Mouse (Mus musculus): ENCODE measurements around the gene Hrh1. TPM values are rescaled to one million over a fixed set of nuclear protein-coding genes. Genes with fewer than 3 reads are reported as not detected.

Gene Hrh1
- polyA plus RNA-seq, 1 experiment from 2014 or later, result 0.73 TPM

- Histone ChIP-seq H3K27ac (replicated peaks) (no peak overlapping the region), H3K9me3 (no peaks in the 10 kb centered on the region), H3K36me3 (no peaks in the 10 kb centered on the region), H3K4me1 (peaks cover 2% of the 10 kb centered on the region; the same call in 1 of the 2 replicates), H3K4me2 (replicated peaks) (no peak overlapping the region), H3K9ac (replicated peaks) (no peak overlapping the region), H3K4me3 (no peak overlapping the region), H3K27me3 (no peaks in the 10 kb centered on the region)
- no peak for ATAC-seq (replicated peaks)
- WGBS, result 40% methylated on average over 17 of the region's 17 CpGs
Measured at GRCm38 (mm10) chr6:114408278-114408677, 10.5 kb downstream of the Hrh1 start.

GRCm38 (mm10) chr6:114411913-114412312 is 14.2 kb downstream of the Hrh1 start:
- no peak for ATAC-seq (replicated peaks)
- H3K9me3 ChIP-seq, result no peaks in the 10 kb centered on the region
- WGBS, result 44% methylated on average over 8 of the region's 8 CpGs

GRCm38 (mm10) chr6:114414510-114414909 is 16.8 kb downstream of the Hrh1 start:
- Histone ChIP-seq H3K9ac (replicated peaks) (no peak overlapping the region), H3K36me3 (no peaks in the 10 kb centered on the region), H3K27ac (replicated peaks) (no peak overlapping the region), H3K4me1 (peaks cover 7% of the 10 kb centered on the region), H3K9me3 (no peaks in the 10 kb centered on the region), H3K4me3 (no peak overlapping the region), H3K4me2 (replicated peaks) (no peak overlapping the region), H3K27me3 (no peaks in the 10 kb centered on the region)
- 35% methylated on average over 8 of the region's 8 CpGs for WGBS
- ATAC-seq (replicated peaks), result no peak; the same call in 1 of the 2 replicates

More at GRCm38 (mm10) chr6:114411913-114412312, 14.2 kb downstream of the Hrh1 start:
- Histone ChIP-seq H3K4me1 (peaks cover 9% of the 10 kb centered on the region), H3K27ac (replicated peaks) (no peak overlapping the region), H3K36me3 (no peaks in the 10 kb centered on the region), H3K27me3 (no peaks in the 10 kb centered on the region), H3K4me2 (replicated peaks) (no peak overlapping the region), H3K9ac (replicated peaks) (no peak overlapping the region), H3K4me3 (no peak overlapping the region)

- Histone ChIP-seq H3K4me1 (peaks cover 7% of the 10 kb centered on the region), H3K27ac (replicated peaks) (no peak overlapping the region), H3K9me3 (no peaks in the 10 kb centered on the region), H3K36me3 (no peaks in the 10 kb centered on the region), H3K4me3 (no peak overlapping the region), H3K4me2 (replicated peaks) (no peak overlapping the region), H3K27me3 (no peaks in the 10 kb centered on the region), H3K9ac (replicated peaks) (no peak overlapping the region)
- ATAC-seq (replicated peaks), result no peak
- WGBS, result 84% methylated on average over 2 of the region's 2 CpGs
Measured at GRCm38 (mm10) chr6:114418037-114418436, 20.3 kb downstream of the Hrh1 start.

GRCm38 (mm10) chr6:114421061-114421460 is 23.3 kb downstream of the Hrh1 start:
- no peak for ATAC-seq (replicated peaks)
- H3K36me3 ChIP-seq, result no peaks in the 10 kb centered on the region
- no peak overlapping the region for H3K4me3 ChIP-seq
- no peak overlapping the region for H3K27ac ChIP-seq (replicated peaks)
- H3K4me2 ChIP-seq (replicated peaks), result no peak overlapping the region
- no peaks in the 10 kb centered on the region for H3K9me3 ChIP-seq
- no peaks in the 10 kb centered on the region for H3K4me1 ChIP-seq
- no peak overlapping the region for H3K9ac ChIP-seq (replicated peaks)
- H3K27me3 ChIP-seq, result no peaks in the 10 kb centered on the region

GRCm38 (mm10) chr6:114423051-114423676 is 25.4 kb downstream of the Hrh1 start:
- ATAC-seq (replicated peaks), result no peak
- Histone ChIP-seq H3K27me3 (no peaks in the 10 kb centered on the region), H3K9ac (replicated peaks) (no peak overlapping the region), H3K36me3 (no peaks in the 10 kb centered on the region), H3K27ac (replicated peaks) (no peak overlapping the region), H3K9me3 (no peaks in the 10 kb centered on the region), H3K4me1 (0 out of 2 replicates have a peak, but pooled peaks cover 4% of the 10 kb centered on the region), H3K4me2 (replicated peaks) (no peak overlapping the region), H3K4me3 (no peak overlapping the region)
- WGBS, result 82% methylated on average over 9 of the region's 9 CpGs

- ATAC-seq (replicated peaks), result no peak
- Histone ChIP-seq H3K27me3 (no peaks in the 10 kb centered on the region), H3K9me3 (no peaks in the 10 kb centered on the region), H3K27ac (replicated peaks) (no peak overlapping the region), H3K36me3 (no peaks in the 10 kb centered on the region), H3K4me2 (replicated peaks) (no peak overlapping the region), H3K4me3 (no peak overlapping the region), H3K9ac (replicated peaks) (no peak overlapping the region), H3K4me1 (0 out of 2 replicates have a peak, but pooled peaks cover 4% of the 10 kb centered on the region)
- 69% methylated on average over 5 of the region's 5 CpGs for WGBS
Measured at GRCm38 (mm10) chr6:114425343-114425742, 27.6 kb downstream of the Hrh1 start.

GRCm38 (mm10) chr6:114427641-114428040 is 29.9 kb downstream of the Hrh1 start:
- Histone ChIP-seq H3K9ac (replicated peaks) (no peak overlapping the region), H3K27me3 (no peaks in the 10 kb centered on the region), H3K36me3 (no peaks in the 10 kb centered on the region), H3K4me2 (replicated peaks) (no peak overlapping the region), H3K4me3 (no peak overlapping the region), H3K9me3 (no peaks in the 10 kb centered on the region), H3K4me1 (0 out of 2 replicates have a peak, but pooled peaks cover 4% of the 10 kb centered on the region), H3K27ac (replicated peaks) (no peak overlapping the region)
- ATAC-seq (replicated peaks), result no peak
- 64% methylated on average over 13 of the region's 13 CpGs for WGBS

- Histone ChIP-seq H3K4me2 (replicated peaks) (no peak overlapping the region), H3K4me3 (no peak overlapping the region), H3K9ac (replicated peaks) (no peak overlapping the region), H3K27ac (replicated peaks) (no peak overlapping the region), H3K36me3 (no peaks in the 10 kb centered on the region), H3K9me3 (no peaks in the 10 kb centered on the region), H3K27me3 (no peaks in the 10 kb centered on the region), H3K4me1 (0 out of 2 replicates have a peak, but pooled peaks cover 4% of the 10 kb centered on the region)
- 72% methylated on average over 16 of the region's 16 CpGs for WGBS
- ATAC-seq (replicated peaks), result no peak
Measured at GRCm38 (mm10) chr6:114428831-114429230, 31.1 kb downstream of the Hrh1 start.

GRCm38 (mm10) chr6:114432591-114432990 is 34.9 kb downstream of the Hrh1 start:
- no peak for ATAC-seq (replicated peaks)
- WGBS, result 48% methylated on average over 3 of the region's 3 CpGs
- no peak overlapping the region for H3K9ac ChIP-seq (replicated peaks)

GRCm38 (mm10) chr6:114434524-114434923 is 36.8 kb downstream of the Hrh1 start:
- Histone ChIP-seq H3K4me3 (no peak overlapping the region), H3K4me2 (replicated peaks) (no peak overlapping the region), H3K27ac (replicated peaks) (no peak overlapping the region), H3K27me3 (no peaks in the 10 kb centered on the region), H3K36me3 (no peaks in the 10 kb centered on the region), H3K4me1 (no peaks in the 10 kb centered on the region), H3K9me3 (no peaks in the 10 kb centered on the region), H3K9ac (replicated peaks) (no peak overlapping the region)
- no peak for ATAC-seq (replicated peaks)
- 93% methylated on average over 5 of the region's 5 CpGs for WGBS

More at GRCm38 (mm10) chr6:114432591-114432990, 34.9 kb downstream of the Hrh1 start:
- Histone ChIP-seq H3K9me3 (no peaks in the 10 kb centered on the region), H3K36me3 (no peaks in the 10 kb centered on the region), H3K4me1 (0 out of 2 replicates have a peak, but pooled peaks cover 3% of the 10 kb centered on the region), H3K4me3 (no peak overlapping the region), H3K27ac (replicated peaks) (no peak overlapping the region), H3K27me3 (no peaks in the 10 kb centered on the region), H3K4me2 (replicated peaks) (no peak overlapping the region)

- no peak overlapping the region for H3K27ac ChIP-seq (replicated peaks)
- no peak overlapping the region for H3K4me2 ChIP-seq (replicated peaks)
- H3K9me3 ChIP-seq, result no peaks in the 10 kb centered on the region
- H3K9ac ChIP-seq (replicated peaks), result no peak overlapping the region
- ATAC-seq (replicated peaks), result 0 out of 2 replicates have a peak, but pooled peaks have one; percentile 21
- H3K27me3 ChIP-seq, result no peaks in the 10 kb centered on the region
- H3K4me3 ChIP-seq, result no peak overlapping the region
- WGBS, result 60% methylated on average over 2 of the region's 2 CpGs
- no peaks in the 10 kb centered on the region for H3K36me3 ChIP-seq
- 0 out of 2 replicates have a peak, but pooled peaks cover 5% of the 10 kb centered on the region for H3K4me1 ChIP-seq
Measured at GRCm38 (mm10) chr6:114440302-114440701, 42.6 kb downstream of the Hrh1 start.

Measured in forebrain, embryonic 15.5 days (tissue).